Mouse (Mus musculus) ES-E14 (cell line): Measurements from ENCODE around the gene Elf5. TPM values are rescaled to one million over a fixed set of nuclear protein-coding genes. Genes with fewer than 3 reads are reported as not detected.
A peak's percentile ranks its signal among the peaks of the same experiment; 100 is the strongest.

Experiments
- DNase-seq: peaks from one replicate; pipeline ENCODE4 v3.0.0-alpha.2; 2013; ENCODE audit warnings: low read depth, low spot score
- H3K27ac ChIP-seq: 2 replicates; pipeline ENCODE4 v1.5.1; 2012; ENCODE audit warnings: low read depth, mild to moderate bottlenecking, low read length, moderate library complexity, mixed read lengths; ENCODE audit not compliant: poor library complexity, insufficient read depth, severe bottlenecking
- H3K36me3 ChIP-seq: 2 replicates; pipeline ENCODE4 v1.6.1; 2012; ENCODE audit warnings: mild to moderate bottlenecking, low read length, moderate library complexity, mixed read lengths; ENCODE audit not compliant: control insufficient read depth, poor library complexity, insufficient read depth, severe bottlenecking
- H3K4me1 ChIP-seq, 2 experiments: fragments of 150-350 bp in 1 of 2; sonication (generic) in 1 of 2; 2 replicates each; pipeline ENCODE4 v1.6.1; 2012; ENCODE audit warnings: low read length in 2 of 2, mild to moderate bottlenecking in 1 of 2, mixed read lengths in 1 of 2; ENCODE audit not compliant: control insufficient read depth in 2 of 2, insufficient read depth in 2 of 2, poor library complexity in 1 of 2
- H3K4me3 ChIP-seq, 2 experiments: fragments of 150-350 bp in 1 of 2; sonication (generic) in 1 of 2; 2 replicates each; pipeline ENCODE4 v1.5.1; 2012; ENCODE audit warnings: low read length in 2 of 2, low read depth in 1 of 2, mild to moderate bottlenecking in 1 of 2, mixed read lengths in 1 of 2; ENCODE audit not compliant: insufficient read depth in 1 of 2, poor library complexity in 1 of 2, severe bottlenecking in 1 of 2
- H3K9ac ChIP-seq: 2 replicates; pipeline ENCODE4 v1.6.1; 2012; ENCODE audit warnings: low read depth, mild to moderate bottlenecking, low read length, mixed read lengths; ENCODE audit not compliant: poor library complexity, insufficient read depth, severe bottlenecking
- H3K9me3 ChIP-seq: fragments of 150-350 bp; sonication (generic); 2 replicates; pipeline ENCODE4 v1.6.1; 2012; ENCODE audit warnings: low read depth, mild to moderate bottlenecking, low read length; ENCODE audit not compliant: control insufficient read depth, insufficient read depth
- CHD2 ChIP-seq: IDR thresholded peaks from 2 replicates; pipeline ENCODE4 v1.6.1; 2014; ENCODE audit warnings: mild to moderate bottlenecking, low read depth, low read length, inconsistent platforms
- HCFC1 ChIP-seq: IDR thresholded peaks from 2 replicates; pipeline ENCODE4 v1.6.1; 2012; ENCODE audit warnings: low read length, inconsistent platforms, borderline replicate concordance; ENCODE audit not compliant: insufficient read depth
- MAFK ChIP-seq: IDR thresholded peaks from 2 replicates; pipeline ENCODE4 v1.6.1; 2014; ENCODE audit warnings: mild to moderate bottlenecking, low read depth, low read length, inconsistent platforms; ENCODE audit not compliant: insufficient read depth
- ZC3H11A ChIP-seq: IDR thresholded peaks from 2 replicates; pipeline ENCODE4 v1.6.1; 2012; ENCODE audit warnings: low read depth, mild to moderate bottlenecking, inconsistent platforms, low read length, borderline replicate concordance
- ZNF384 ChIP-seq: IDR thresholded peaks from 2 replicates; pipeline ENCODE4 v1.6.1; 2012; ENCODE audit warnings: low read depth, low read length, inconsistent platforms
- in situ Hi-C, 2 experiments: fragments of 600-800 bp; cut with MboI; formaldehyde crosslinking; loops; one replicate each; pipeline ENCODE4 v1.15.1; 2025; ENCODE audit warnings: low sequenced_read_pairs in 2 of 2, inconsistent platforms in 1 of 2; ENCODE audit not compliant: unreplicated experiment in 2 of 2
- total RNA-seq: library from RNA; depleted of rRNA; stranded (reverse); fragments of 300-350 nt; gene quantifications from 2 replicates; pipeline ENCODE4 v1.2.3, GENCODE M21; 2012; rRNA removed

The Elf5 gene
- total RNA-seq: 0.11 and 0.45 TPM in 2 replicates

DNA sequence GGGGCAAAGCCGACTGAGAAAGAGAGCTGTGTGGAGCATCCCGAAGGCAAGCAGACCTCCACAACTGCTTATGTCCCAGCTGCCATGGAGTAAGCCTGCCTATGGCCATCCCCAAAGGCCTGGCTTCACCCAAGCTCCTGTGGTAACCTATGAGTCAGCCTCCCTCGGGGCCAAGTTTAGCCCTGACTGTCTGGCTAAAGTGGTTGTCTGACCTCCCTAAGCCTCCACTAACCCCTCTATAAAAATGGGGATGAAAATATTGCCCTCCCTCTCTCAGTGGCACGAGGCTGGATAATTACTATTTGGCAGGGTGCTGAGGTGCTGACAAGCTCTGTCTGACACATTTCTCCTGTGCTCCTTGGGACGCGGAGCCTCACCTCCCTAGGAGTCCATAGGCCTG lies at the start of gene Elf5:
Gene Elf5 (plus strand): TSS at position 341 of the 400 bp plus-strand sequence.
- Histone ChIP-seq H3K4me3 (no peak within 1 kb of the TSS), H3K4me1 (0 out of 4 replicates have a peak, but pooled peaks cover 0 to 1% of the 10 kb centered on the region in 2 experiments), H3K27ac (no peak within 1 kb of the TSS), H3K9me3 (no peaks in the 10 kb centered on the region), H3K36me3 (no peaks in the 10 kb centered on the region), H3K9ac (no peak within 1 kb of the TSS)
- no peak for TF ChIP-seq MAFK
- TF ChIP-seq CHD2: no peak
- no peak for TF ChIP-seq ZC3H11A
- TF ChIP-seq ZNF384: no peak
- TF ChIP-seq HCFC1: no peak
- no peak for DNase-seq
- in situ Hi-C loops: no loop called here

DNA sequence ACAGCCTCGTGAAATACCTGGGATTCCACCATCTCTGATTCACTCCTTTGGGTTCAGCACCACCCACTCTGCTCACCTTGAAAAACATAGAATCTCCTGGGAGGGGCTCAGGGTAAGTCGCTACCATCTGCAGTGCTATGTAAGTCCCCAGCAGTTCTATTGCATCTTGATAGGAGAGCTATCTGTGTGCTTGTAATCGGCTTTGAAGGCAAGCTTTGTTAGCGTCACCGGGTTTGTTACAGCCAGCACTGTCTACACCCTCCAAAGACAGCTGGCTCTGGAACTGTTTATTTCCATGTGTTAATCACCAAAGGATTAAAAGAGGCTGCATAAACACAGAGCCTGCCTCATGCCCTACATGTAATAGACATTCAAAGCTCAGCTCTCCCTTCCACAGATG lies 38.9 kb upstream of the Elf5 start:
- no peak overlapping the region for H3K4me3 ChIP-seq
- H3K9ac ChIP-seq: no peak overlapping the region
- no peak overlapping the region for H3K27ac ChIP-seq
- no peak for DNase-seq
- H3K9me3 ChIP-seq: no peaks in the 10 kb centered on the region
- in situ Hi-C loops: no loop called here
- TF ChIP-seq ZNF384: no peak
- no peak for TF ChIP-seq MAFK
- H3K36me3 ChIP-seq: no peaks in the 10 kb centered on the region
- H3K4me1 ChIP-seq: no peaks in the 10 kb centered on the region

DNA sequence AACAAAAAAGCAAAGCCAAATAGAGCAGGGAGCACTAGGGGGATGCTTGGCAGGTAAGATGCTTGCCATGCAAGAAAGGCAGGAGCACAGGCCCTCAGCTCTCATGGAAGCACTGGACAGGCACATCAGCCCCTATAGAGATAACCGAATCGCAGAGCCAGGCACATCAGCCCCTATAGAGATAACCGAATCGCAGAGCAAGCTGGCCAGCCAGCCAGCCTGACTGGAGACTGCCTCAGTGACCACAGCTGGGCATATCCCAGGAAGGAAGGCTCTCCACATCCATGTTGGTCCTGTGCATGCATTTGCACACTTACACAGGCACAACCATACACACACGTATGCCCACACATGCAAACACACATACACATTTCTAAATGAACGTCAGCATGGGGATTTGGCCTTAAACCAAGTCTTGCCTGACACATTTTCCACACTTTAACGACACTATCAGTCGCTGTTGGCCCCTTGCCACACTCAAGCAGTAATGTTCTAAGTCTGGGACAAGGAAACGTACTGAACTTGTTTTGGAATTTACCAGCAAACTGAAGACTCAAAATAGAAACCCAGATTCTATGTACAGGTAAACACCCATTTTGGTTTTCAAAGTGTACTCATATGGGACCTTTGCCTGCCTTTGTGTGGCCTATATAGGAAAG lies 31.9 kb upstream of the Elf5 start:
- DNase-seq: no peak
- no peak overlapping the region for H3K9ac ChIP-seq
- TF ChIP-seq CHD2 (no peak), HCFC1 (no peak), MAFK (no peak), ZC3H11A (no peak), ZNF384 (no peak)
- no peak overlapping the region for H3K4me3 ChIP-seq
- H3K9me3 ChIP-seq: no peaks in the 10 kb centered on the region
- in situ Hi-C loops: no loop called here
- no peak overlapping the region; the same call in 1 of the 2 replicates for H3K27ac ChIP-seq
- H3K4me1 ChIP-seq: no peaks in the 10 kb centered on the region
- no peaks in the 10 kb centered on the region for H3K36me3 ChIP-seq

DNA sequence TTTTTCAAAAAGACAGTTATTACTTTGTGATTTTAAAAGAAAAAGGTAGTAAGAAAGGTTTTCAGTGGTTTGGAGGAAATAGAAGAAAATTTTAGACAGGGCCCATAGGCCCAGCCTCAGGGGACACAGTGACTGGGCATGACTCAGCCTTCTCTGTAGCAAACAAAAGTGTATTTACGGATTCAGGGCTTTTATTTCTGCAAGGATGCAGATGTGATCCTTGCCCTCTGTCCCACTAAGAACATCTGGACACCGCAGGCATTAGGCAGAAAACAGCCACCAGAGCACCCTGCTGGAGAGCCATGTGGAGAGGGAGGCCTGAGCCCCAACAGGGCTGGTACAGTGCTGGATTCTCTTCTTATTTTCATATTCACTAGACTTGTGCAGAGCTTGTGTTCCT lies 29.3 kb upstream of the Elf5 start:
- H3K4me3 ChIP-seq: no peak overlapping the region
- H3K4me1 ChIP-seq: no peaks in the 10 kb centered on the region
- H3K36me3 ChIP-seq: no peaks in the 10 kb centered on the region
- in situ Hi-C loops: no loop called here
- no peak overlapping the region for H3K9ac ChIP-seq
- no peak overlapping the region for H3K27ac ChIP-seq
- TF ChIP-seq CHD2: no peak
- peak; percentile 36; the same call in 1 of the 2 replicates for TF ChIP-seq MAFK
- no peaks in the 10 kb centered on the region for H3K9me3 ChIP-seq
- DNase-seq: no peak

- in situ Hi-C loops: no loop called here
- TF ChIP-seq CHD2 (no peak), ZNF384 (no peak)
- Histone ChIP-seq H3K9me3 (no peaks in the 10 kb centered on the region), H3K4me3 (no peak overlapping the region), H3K4me1 (0 out of 4 replicates have a peak, but pooled peaks cover 0 to 2% of the 10 kb centered on the region in 2 experiments), H3K9ac (no peak overlapping the region), H3K36me3 (no peaks in the 10 kb centered on the region), H3K27ac (no peak overlapping the region)
- DNase-seq: no peak
Observed at GRCm38 (mm10) chr2:103387881-103388280, 23.6 kb upstream of the Elf5 start.
